Mouse (Mus musculus) brain, embryonic 14.5 days (tissue): ENCODE results near the gene Ccdc152.

Source experiments
- CTCF ChIP-seq: fragments of 200-500 bp; IDR thresholded peaks from 2 replicates; pipeline ENCODE4 v1.5.1; 2012; ENCODE audit warnings: inconsistent platforms, mild to moderate bottlenecking, moderate library complexity, borderline replicate concordance; ENCODE audit not compliant: insufficient read depth, insufficient read length; ENCODE audit errors: extremely low read depth
- POLR2A ChIP-seq: fragments of 200-500 bp; IDR thresholded peaks from 2 replicates; pipeline ENCODE4 v1.6.1; 2012; ENCODE audit warnings: mild to moderate bottlenecking, inconsistent platforms, borderline replicate concordance; ENCODE audit not compliant: poor library complexity, insufficient read depth, insufficient read length, severe bottlenecking; ENCODE audit errors: extremely low read depth

DNA sequence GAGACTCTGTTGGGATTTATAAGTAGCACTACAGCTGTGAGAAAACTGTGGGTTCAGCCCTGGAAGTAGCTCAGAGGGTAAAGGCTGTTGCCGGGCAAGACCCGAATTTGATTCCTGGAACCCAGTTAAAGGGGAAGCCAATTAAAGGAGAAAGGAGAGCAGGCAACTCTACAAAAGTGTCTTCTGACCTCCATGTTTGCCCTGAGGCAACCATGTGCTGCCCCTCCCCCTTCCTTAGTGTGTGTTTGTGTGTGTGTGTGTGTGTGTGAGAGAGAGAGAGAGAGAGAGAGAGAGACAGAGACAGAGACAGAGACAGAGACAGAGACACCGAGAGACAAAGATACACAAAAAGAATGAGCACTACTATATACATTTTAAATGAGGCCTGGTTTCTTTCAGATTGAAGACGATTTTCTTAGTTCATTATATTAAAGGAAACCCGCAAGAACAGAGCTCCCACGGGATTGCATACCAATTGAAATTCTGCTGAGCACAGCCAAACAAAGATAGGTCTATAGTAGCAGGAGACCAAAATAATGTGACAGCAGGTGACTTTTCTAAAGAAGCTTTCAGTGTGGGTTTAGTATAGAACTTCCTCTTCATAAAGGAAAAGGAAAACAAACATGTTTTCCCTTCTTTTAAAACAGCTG lies 33.2 kb downstream of the Ccdc152 start:
- TF ChIP-seq POLR2A: no peak
- no peak for TF ChIP-seq CTCF
